Mouse (Mus musculus) frontal cortex, postnatal 36 days (tissue): ENCODE data around the gene Plcd3.
A peak's percentile ranks its signal among the peaks of the same experiment; 100 is the strongest.

ENCODE experiments used
- DNase-seq, 2 experiments: peaks; one replicate each; pipeline ENCODE4 v3.0.0; 2022; ENCODE audit warnings: low spot score in 2 of 2

The Plcd3 gene

GRCm38 (mm10) chr11:103066191-103067050 lies 35.0 kb downstream of the Plcd3 start:
- DNase-seq: no peak

- no peak for DNase-seq
These were observed 42.9 kb downstream of the Plcd3 start for GRCm38 (mm10) chr11:103058499-103059085.

- DNase-seq: no peak
These were observed 44.8 kb downstream of the Plcd3 start for GRCm38 (mm10) chr11:103056636-103057035.

GRCm38 (mm10) chr11:103054798-103055197 lies 46.7 kb downstream of the Plcd3 start:
- DNase-seq: peak; percentile 79 to 89

- no peak for DNase-seq
These were observed 48.0 kb downstream of the Plcd3 start for GRCm38 (mm10) chr11:103053191-103054076.

GRCm38 (mm10) chr11:103052078-103052477 lies 49.4 kb downstream of the Plcd3 start:
- DNase-seq: no peak

- DNase-seq: peak; percentile 54 to 57
These were observed 50.2 kb downstream of the Plcd3 start for GRCm38 (mm10) chr11:103051249-103051691.

GRCm38 (mm10) chr11:103050153-103050552 lies 51.3 kb downstream of the Plcd3 start:
- DNase-seq: no peak

- no peak for DNase-seq
These were observed 51.8 kb downstream of the Plcd3 start for GRCm38 (mm10) chr11:103049611-103050010.

- DNase-seq: no peak
These were observed 55.2 kb downstream of the Plcd3 start for GRCm38 (mm10) chr11:103046286-103046685.

GRCm38 (mm10) chr11:103043982-103044381 lies 57.5 kb downstream of the Plcd3 start:
- no peak for DNase-seq

- DNase-seq: no peak
These were observed 58.6 kb downstream of the Plcd3 start for GRCm38 (mm10) chr11:103042828-103043227.

GRCm38 (mm10) chr11:103038037-103038436 lies 63.4 kb downstream of the Plcd3 start:
- peak; percentile 57 for DNase-seq

- no peak for DNase-seq
These were observed 64.5 kb downstream of the Plcd3 start for GRCm38 (mm10) chr11:103036881-103037465.

- DNase-seq: peak in 1 of 2 experiments; percentile 54
These were observed 66.5 kb downstream of the Plcd3 start for GRCm38 (mm10) chr11:103035007-103035406.

GRCm38 (mm10) chr11:103033030-103033429 lies 68.4 kb downstream of the Plcd3 start:
- DNase-seq: peak; percentile 63 to 81

- peak; percentile 96 to 97 for DNase-seq
These were observed 73.1 kb downstream of the Plcd3 start, which contains the start of the genes Nmt1 and Dcakd for GRCm38 (mm10) chr11:103028176-103028891. TSS of gene Nmt1 (plus strand) at chr11:103028190. TSS of gene Dcakd (minus strand) at chr11:103028333.

GRCm38 (mm10) chr11:103027570-103028175 lies 73.8 kb downstream of the Plcd3 start:
- DNase-seq: no peak

GRCm38 (mm10) chr11:103026901-103027300 lies 74.6 kb downstream of the Plcd3 start:
- no peak for DNase-seq

- no peak for DNase-seq
These were observed 77.5 kb downstream of the Plcd3 start for GRCm38 (mm10) chr11:103023974-103024373.
